Mouse (Mus musculus) thymus, adult 18-20 months (tissue): ENCODE results near the gene Ntrk3.
A peak's percentile ranks its signal among the peaks of the same experiment; 100 is the strongest.

ENCODE experiments used
- DNase-seq, 2 experiments: peaks; one replicate each; pipeline ENCODE4 v3.0.0; 2022; ENCODE audit warnings: mixed read lengths in 2 of 2

Ntrk3 gene

GRCm38 (mm10) chr7:78737614-78738210 lies at the start of gene Ntrk3:
Gene Ntrk3, minus strand, starts transcription at chr7:78738012.
- DNase-seq = peak in 1 of 2 experiments; percentile 32

GRCm38 (mm10) chr7:78785906-78786305 lies 48.1 kb upstream of the Ntrk3 start:
- no peak for DNase-seq

- peak; percentile 70 to 78 for DNase-seq
Measured at GRCm38 (mm10) chr7:78782639-78783581, 45.1 kb upstream of the Ntrk3 start, which contains the start of the genes Mrps11 and Mrpl46. Gene Mrps11, plus strand, starts transcription at chr7:78783119. Gene Mrpl46, minus strand, starts transcription at chr7:78783531.

- no peak for DNase-seq
Measured at GRCm38 (mm10) chr7:78778741-78779140, 40.9 kb upstream of the Ntrk3 start.

GRCm38 (mm10) chr7:78770936-78771335 lies 33.1 kb upstream of the Ntrk3 start:
- DNase-seq = no peak

- DNase-seq = no peak
Measured at GRCm38 (mm10) chr7:78769075-78769652, 31.4 kb upstream of the Ntrk3 start.

- DNase-seq = no peak
Measured at GRCm38 (mm10) chr7:78767929-78768531, 30.2 kb upstream of the Ntrk3 start.

GRCm38 (mm10) chr7:78766019-78766683 lies 28.3 kb upstream of the Ntrk3 start:
- peak; percentile 74 to 77 for DNase-seq

GRCm38 (mm10) chr7:78765215-78765631 lies 27.4 kb upstream of the Ntrk3 start:
- DNase-seq = no peak

- DNase-seq = no peak
Measured at GRCm38 (mm10) chr7:78763801-78764200, 26.0 kb upstream of the Ntrk3 start.

- no peak for DNase-seq
Measured at GRCm38 (mm10) chr7:78754458-78755000, 16.7 kb upstream of the Ntrk3 start.

- no peak for DNase-seq
Measured at GRCm38 (mm10) chr7:78753752-78754457, 16.1 kb upstream of the Ntrk3 start.

- DNase-seq = no peak
Measured at GRCm38 (mm10) chr7:78752961-78753360, 15.1 kb upstream of the Ntrk3 start.

- DNase-seq = no peak
Measured at GRCm38 (mm10) chr7:78743731-78744385, 6.0 kb upstream of the Ntrk3 start.

- no peak for DNase-seq
Measured at GRCm38 (mm10) chr7:78739351-78740000, 1.7 kb upstream of the Ntrk3 start.

GRCm38 (mm10) chr7:78737196-78737595 lies 616 bp downstream of the Ntrk3 start:
- peak in 1 of 2 experiments; percentile 50 for DNase-seq

GRCm38 (mm10) chr7:78731391-78731790 lies 6.4 kb downstream of the Ntrk3 start:
- DNase-seq = no peak

- peak; percentile 50 to 75 for DNase-seq
Measured at GRCm38 (mm10) chr7:78724591-78724990, 13.2 kb downstream of the Ntrk3 start.

GRCm38 (mm10) chr7:78722051-78722450 lies 15.8 kb downstream of the Ntrk3 start:
- no peak for DNase-seq
